Mouse (Mus musculus) gastrocnemius, postnatal 4 days (tissue): Measurements from ENCODE around the gene Lrrc15. TPM values are rescaled to one million over a fixed set of nuclear protein-coding genes. Genes with fewer than 3 reads are reported as not detected.

Source experiments
- DNase-seq, 2 experiments: peaks; one replicate each; pipeline ENCODE4 v3.0.0; 2021 to 2022; ENCODE audit warnings: low spot score in 2 of 2, mixed read lengths in 2 of 2
- total RNA-seq, 2 experiments: library from RNA; stranded (reverse); gene quantifications; 2 replicates each; pipeline ENCODE4 v1.2.3; 2021

The Lrrc15 gene
- total RNA-seq, 2 experiments from 2014 or later, result 2.3 to 2.8 TPM

DNA sequence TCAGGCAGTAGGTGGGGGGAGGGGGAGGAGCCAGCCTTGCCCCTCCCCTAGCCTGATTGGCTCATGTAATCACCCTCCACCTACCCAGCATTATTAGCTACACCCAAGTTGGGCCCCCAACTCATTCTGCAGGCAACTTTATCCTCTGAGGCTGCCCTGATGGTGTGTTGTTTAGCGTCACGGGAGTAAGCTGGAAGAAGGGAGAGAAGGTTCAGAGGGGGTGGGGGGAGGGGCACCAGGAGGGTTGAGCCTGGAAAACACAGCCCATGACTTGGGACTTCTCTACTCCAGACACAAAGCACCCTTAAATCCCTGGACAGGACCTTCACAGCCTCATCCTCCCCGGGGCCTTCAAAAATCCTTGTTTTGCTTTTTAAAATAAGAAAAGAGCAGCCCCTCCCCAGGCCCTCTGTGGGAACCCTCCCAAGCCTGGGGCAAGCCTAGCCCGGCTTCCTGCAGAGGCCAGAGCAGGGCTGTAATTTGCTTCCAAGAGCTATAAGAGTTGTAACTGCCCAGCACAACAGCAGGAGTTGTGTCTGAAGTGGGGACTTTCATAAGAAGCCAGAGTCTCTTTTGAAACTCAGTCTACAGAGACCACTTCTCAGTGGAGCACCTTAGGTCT lies 2.3 kb downstream of the Lrrc15 start:
- no peak for DNase-seq

- no peak for DNase-seq
These were observed 4.7 kb downstream of the Lrrc15 start for GRCm38 (mm10) chr16:30278406-30278805.

DNA sequence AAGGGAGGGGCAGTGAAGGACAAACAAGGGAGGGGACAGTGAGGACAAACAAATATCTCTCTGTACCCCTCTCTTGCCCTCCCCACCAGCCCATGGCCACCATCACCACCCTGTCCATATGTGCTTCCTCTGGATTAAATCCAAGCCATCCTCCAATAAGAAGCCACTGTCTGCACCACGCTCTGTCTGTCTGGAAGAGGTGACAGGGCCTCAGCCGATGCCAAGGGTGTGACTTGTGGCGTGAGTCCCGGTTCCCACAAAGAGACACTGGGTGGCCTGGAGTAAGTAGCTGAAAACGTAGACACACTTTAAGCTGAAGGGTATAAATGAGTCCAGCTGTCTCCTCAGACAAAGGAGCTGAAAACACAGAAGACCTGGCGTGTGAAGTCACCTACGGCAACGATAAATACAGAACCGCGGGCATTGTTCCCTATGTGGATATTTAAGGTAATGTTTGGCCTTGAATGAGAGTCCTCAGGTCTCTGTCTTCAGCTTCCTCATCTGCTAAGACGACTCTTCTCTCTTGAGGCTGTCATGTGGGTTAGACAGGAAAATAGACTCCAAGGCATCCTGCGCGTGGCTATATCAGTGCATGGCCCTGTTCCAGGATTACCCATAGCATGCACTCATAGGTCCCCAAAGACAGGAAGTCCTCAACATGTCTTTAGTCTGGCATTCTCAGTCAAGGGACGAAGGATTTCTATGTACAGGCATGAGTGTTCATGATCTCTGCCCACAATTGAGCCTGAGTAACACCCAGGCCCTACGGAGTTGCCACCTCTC lies 7.3 kb downstream of the Lrrc15 start:
- no peak for DNase-seq

DNA sequence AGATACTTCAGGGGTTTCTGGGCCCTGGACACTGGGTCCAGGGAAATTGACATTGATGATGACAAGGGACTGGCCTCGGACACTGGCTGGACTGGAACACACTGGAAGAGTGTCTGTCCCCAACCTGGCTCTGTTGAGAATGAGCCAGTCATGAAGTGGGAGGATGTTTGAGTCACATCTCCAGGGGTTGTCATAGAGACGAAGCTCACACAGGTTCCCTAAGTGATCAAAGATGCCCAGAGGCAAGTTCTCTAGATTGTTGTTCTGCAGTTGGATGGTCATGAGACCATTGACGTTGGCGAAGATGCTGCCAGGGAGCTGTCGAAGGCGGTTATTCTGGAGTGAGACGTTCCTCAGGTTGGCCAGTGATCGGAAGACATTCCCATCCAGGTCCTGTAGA lies 10.0 kb downstream of the Lrrc15 start:
- no peak for DNase-seq

- DNase-seq, result no peak
These were observed 11.0 kb downstream of the Lrrc15 start for GRCm38 (mm10) chr16:30271941-30272595.

DNA sequence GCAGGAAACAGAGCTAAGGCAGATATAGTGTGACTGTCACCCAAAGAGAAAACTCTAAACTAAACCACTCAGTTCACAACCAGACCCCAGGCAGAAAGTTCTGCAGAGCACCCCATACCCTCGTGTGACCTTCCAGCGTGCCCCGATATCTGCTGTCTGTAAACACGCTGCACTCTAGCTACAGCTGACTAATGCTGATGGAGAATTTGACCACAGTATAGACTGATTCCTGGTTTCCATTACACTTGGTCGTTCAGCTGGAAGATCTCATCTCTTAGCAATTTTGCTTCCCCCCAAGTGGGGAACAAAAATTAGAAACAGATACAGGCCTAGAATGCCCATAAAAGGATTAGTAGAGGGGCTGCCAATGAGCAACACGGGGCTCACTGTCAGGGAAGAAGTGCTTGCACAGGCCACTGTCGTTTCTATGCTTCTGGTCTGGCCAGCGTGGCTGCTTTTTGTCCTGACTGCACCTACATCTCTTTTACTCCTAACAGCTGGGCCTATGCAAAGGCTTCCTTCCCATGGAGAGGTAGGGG lies 11.8 kb downstream of the Lrrc15 start:
- no peak for DNase-seq

- DNase-seq, result no peak
These were observed 15.7 kb downstream of the Lrrc15 start, which contains the start of gene Cpn2 for GRCm38 (mm10) chr16:30267359-30267758. Gene Cpn2, minus strand, starts transcription at chr16:30267499.

GRCm38 (mm10) chr16:30266561-30266960 lies 16.5 kb downstream of the Lrrc15 start:
- DNase-seq, result no peak

DNA sequence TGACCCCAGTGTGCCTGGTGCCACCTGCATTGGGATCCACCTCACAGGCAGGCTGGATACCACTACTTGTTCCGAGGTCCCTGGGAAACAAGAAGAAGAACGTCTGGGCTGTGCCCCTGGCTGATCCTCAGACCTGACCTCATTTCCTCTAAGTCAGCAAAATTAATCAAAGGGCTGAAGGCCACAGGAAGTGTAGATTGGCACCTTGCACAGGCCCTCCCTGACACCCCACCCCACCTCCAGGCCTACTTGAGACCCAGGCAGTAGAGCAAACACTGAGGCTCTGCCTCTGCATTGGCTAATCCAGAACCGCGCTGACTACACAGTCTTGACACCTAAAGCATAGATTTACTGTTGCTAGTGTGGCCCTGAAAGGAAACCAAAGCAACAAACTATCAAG lies 17.4 kb downstream of the Lrrc15 start:
- DNase-seq, result no peak

GRCm38 (mm10) chr16:30263156-30263555 lies 19.9 kb downstream of the Lrrc15 start:
- no peak for DNase-seq

GRCm38 (mm10) chr16:30262664-30263063 lies 20.4 kb downstream of the Lrrc15 start:
- peak; percentile 46 to 71 for DNase-seq

DNA sequence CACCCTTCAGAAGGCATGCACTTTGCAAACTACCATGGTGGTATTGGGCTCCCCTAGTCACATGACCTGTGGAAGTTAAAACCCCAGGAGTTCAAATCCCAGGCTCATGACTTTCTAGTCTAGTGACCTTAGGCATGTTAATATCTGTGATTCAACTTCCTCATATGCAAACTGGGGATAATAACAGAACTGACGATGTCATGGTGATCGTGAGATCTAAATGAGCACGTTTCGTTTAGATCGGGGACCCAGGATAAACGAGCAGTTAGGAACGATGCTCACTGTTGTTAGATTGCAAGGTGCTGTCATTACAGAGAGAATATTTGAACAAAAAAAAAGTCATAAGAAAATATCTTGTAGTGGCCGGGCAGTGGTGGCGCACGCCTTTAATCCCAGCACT lies 20.9 kb downstream of the Lrrc15 start:
- no peak for DNase-seq

- DNase-seq, result no peak
These were observed 21.7 kb downstream of the Lrrc15 start for GRCm38 (mm10) chr16:30261341-30261740.

- no peak for DNase-seq
These were observed 22.9 kb downstream of the Lrrc15 start for GRCm38 (mm10) chr16:30260012-30260635.

- peak in 1 of 2 experiments; percentile 41 for DNase-seq
These were observed 23.6 kb downstream of the Lrrc15 start for GRCm38 (mm10) chr16:30259444-30259843.

DNA sequence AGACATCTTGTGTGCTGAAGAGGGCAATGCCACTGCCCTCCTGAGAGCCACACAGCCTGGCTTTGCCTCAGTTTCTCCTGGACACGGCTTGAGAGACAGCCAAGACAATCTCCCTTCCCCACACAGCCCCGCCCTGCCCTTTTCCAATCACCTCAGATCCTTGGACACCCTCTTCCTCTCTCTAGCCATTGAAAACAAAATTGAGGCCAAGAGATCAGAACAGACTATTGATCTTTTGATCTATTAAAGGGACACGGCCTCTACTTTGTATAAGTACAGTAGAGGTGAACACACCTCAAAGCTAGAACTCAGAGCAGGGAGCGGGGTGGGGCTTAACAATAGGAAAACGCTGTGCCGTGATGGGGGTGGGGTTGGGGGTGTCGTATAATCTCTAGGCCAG lies 24.6 kb downstream of the Lrrc15 start:
- no peak for DNase-seq

- no peak for DNase-seq
These were observed 25.3 kb downstream of the Lrrc15 start for GRCm38 (mm10) chr16:30257718-30258117.

GRCm38 (mm10) chr16:30255061-30255460 lies 28.0 kb downstream of the Lrrc15 start:
- DNase-seq, result no peak

DNA sequence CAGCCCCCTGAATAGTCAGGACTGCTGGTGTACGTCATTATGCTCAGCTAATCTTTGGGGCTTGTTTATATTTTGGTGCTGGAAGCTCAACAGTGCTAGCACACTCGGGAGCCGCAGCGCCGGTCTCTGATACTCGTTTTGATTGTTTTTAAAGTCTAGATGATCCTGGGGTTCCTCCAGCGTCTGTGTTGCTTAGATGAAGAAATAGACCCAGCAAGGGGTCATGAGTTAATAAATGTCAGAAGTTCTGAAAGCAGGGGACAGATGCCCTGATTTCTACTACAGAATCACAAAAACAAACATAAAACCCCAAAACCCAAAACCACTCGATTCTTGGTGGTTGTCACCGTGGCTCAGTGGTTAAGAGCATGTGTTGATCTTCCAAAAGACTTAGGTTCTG lies 29.2 kb downstream of the Lrrc15 start:
- no peak for DNase-seq

- DNase-seq, result no peak
These were observed 29.7 kb downstream of the Lrrc15 start for GRCm38 (mm10) chr16:30253374-30253773.

GRCm38 (mm10) chr16:30252003-30252418 lies 31.0 kb downstream of the Lrrc15 start:
- DNase-seq, result peak; percentile 78
